9 mouse cellular contexts compared by ENCODE assay signal in genomic region chr13:94306968-94307289, GRCm38 (mm10). TPM values are rescaled to one million over a fixed set of nuclear protein-coding genes. Genes with fewer than 3 reads are reported as not detected.
DNase-seq lines count a peak whose midpoint lies in the region; ATAC-seq and TF ChIP-seq lines count a peak whose summit lies in the region.
"Had no signal": no experiment of that assay in that cellular context is flagged by ENCODE, and none has a peak within 500 bp of the region (broad histone marks: within the 10 kb centered on the region; RNA-seq: fewer than 3 reads in every experiment).

No protein-coding gene starts in this region.

- H3K9ac ChIP-seq in forebrain, embryonic 13.5 days = 0 out of 2 replicates have a peak overlapping the region, but pooled peaks have one; percentile 37
- H3K9ac ChIP-seq in limb, embryonic 12.5 days (replicated peaks) = peak overlapping the region; percentile 44
- H3K9ac ChIP-seq in neural tube, embryonic 13.5 days = peak overlapping the region; percentile 44

- peak overlapping the region; percentile 50 for H3K4me2 ChIP-seq in forebrain, embryonic 13.5 days
- H3K4me2 ChIP-seq in limb, embryonic 12.5 days = peak overlapping the region; percentile 55
- peak overlapping the region; percentile 54 for H3K4me2 ChIP-seq in neural tube, embryonic 13.5 days

- H3K4me3 ChIP-seq in layer of hippocampus, adult 2 months = peak overlapping the region; percentile 31; the same call in 1 of the 2 replicates
- peak overlapping the region; percentile 10; the same call in 1 of the 2 replicates for H3K4me3 ChIP-seq in forebrain, embryonic 13.5 days
- H3K4me3 ChIP-seq in limb, embryonic 12.5 days (replicated peaks) = peak overlapping the region; percentile 25
- peak overlapping the region; percentile 20 for H3K4me3 ChIP-seq in neural tube, embryonic 13.5 days
- H3K4me3 ChIP-seq in thymus, adult 2 months (ENCODE audit: control insufficient read depth, insufficient read depth, low read length) = no peak overlapping the region

- WGBS in forebrain, embryonic 13.5 days = 24% methylated on average over 5 of the region's 5 CpGs
- WGBS in limb, embryonic 12.5 days = 19% methylated on average over 5 of the region's 5 CpGs
- 22% methylated on average over 5 of the region's 5 CpGs for WGBS in neural tube, embryonic 13.5 days
- WGBS in thymus, adult 2 months = 42% methylated on average over 5 of the region's 5 CpGs

- DNase-seq in layer of hippocampus, adult 2 months (ENCODE audit: low spot score in 2 of 2) = no peak
- no peak for DNase-seq in layer of hippocampus, adult 9-10 months (ENCODE audit: low spot score)
- DNase-seq in retina, embryonic 14.5 days (ENCODE audit: low spot score) = no peak
- DNase-seq in thymus, adult 2 months = no peak
- DNase-seq in right cerebral cortex, postnatal 36 days (ENCODE audit: low spot score in 2 of 2) = no peak

- H3K4me1 ChIP-seq in forebrain, embryonic 13.5 days = peaks cover 12% of the 10 kb centered on the region
- peaks cover 10% of the 10 kb centered on the region for H3K4me1 ChIP-seq in limb, embryonic 12.5 days (replicated peaks)
- peaks cover 21% of the 10 kb centered on the region for H3K4me1 ChIP-seq in neural tube, embryonic 13.5 days (replicated peaks)
- H3K4me1 ChIP-seq in thymus, adult 2 months (replicated peaks; ENCODE audit: control insufficient read depth, insufficient read depth, low read length) = no peaks in the 10 kb centered on the region

- no peaks in the 10 kb centered on the region for H3K9me3 ChIP-seq in forebrain, embryonic 13.5 days (replicated peaks)
- no peaks in the 10 kb centered on the region for H3K9me3 ChIP-seq in limb, embryonic 12.5 days
- no peaks in the 10 kb centered on the region for H3K9me3 ChIP-seq in neural tube, embryonic 13.5 days

- H3K36me3 ChIP-seq in forebrain, embryonic 13.5 days (ENCODE audit: poor library complexity, severe bottlenecking) = no peaks in the 10 kb centered on the region
- H3K36me3 ChIP-seq in limb, embryonic 12.5 days = no peaks in the 10 kb centered on the region
- H3K36me3 ChIP-seq in neural tube, embryonic 13.5 days = no peaks in the 10 kb centered on the region
- no peaks in the 10 kb centered on the region for H3K36me3 ChIP-seq in thymus, adult 2 months (ENCODE audit: control insufficient read depth, insufficient read depth, low read length)

- no peak for TF ChIP-seq POLR2A in thymus, adult 2 months (IDR thresholded peaks at IDR 0.05; ENCODE audit: control insufficient read depth, extremely low read depth, insufficient read depth, low read length, poor library complexity)

- ATAC-seq in forebrain, embryonic 13.5 days = no peak
- no peak for ATAC-seq in limb, embryonic 12.5 days (ENCODE audit: insufficient number of reproducible peaks, insufficient read depth, low FRiP score, low TSS enrichment, low read depth)
- peak; percentile 49 for ATAC-seq in neural tube, embryonic 13.5 days (ENCODE audit: low read depth)

- H3K27ac ChIP-seq in layer of hippocampus, adult 2 months = no peak overlapping the region; the same call in 1 of the 2 replicates
- peak overlapping the region; percentile 72 for H3K27ac ChIP-seq in forebrain, embryonic 13.5 days
- H3K27ac ChIP-seq in limb, embryonic 12.5 days = 0 out of 2 replicates have a peak overlapping the region, but pooled peaks have one; percentile 29
- peak overlapping the region; percentile 75 for H3K27ac ChIP-seq in neural tube, embryonic 13.5 days (replicated peaks)
- H3K27ac ChIP-seq in thymus, adult 2 months (ENCODE audit: control insufficient read depth, insufficient read depth, low read length) = no peak overlapping the region

- no peak for TF ChIP-seq CTCF in layer of hippocampus, adult 2 months (conservative IDR thresholded peaks at IDR 0.05)
- no peak for TF ChIP-seq CTCF in thymus, adult 2 months (IDR thresholded peaks at IDR 0.05; ENCODE audit: borderline replicate concordance, control insufficient read depth, extremely low read depth, insufficient read depth, low read length, poor library complexity)

- H3K27me3 ChIP-seq in forebrain, embryonic 13.5 days = no peaks in the 10 kb centered on the region; the same call in 1 of the 2 replicates
- no peaks in the 10 kb centered on the region for H3K27me3 ChIP-seq in limb, embryonic 12.5 days
- H3K27me3 ChIP-seq in neural tube, embryonic 13.5 days = no peaks in the 10 kb centered on the region
- no peaks in the 10 kb centered on the region for H3K27me3 ChIP-seq in thymus, adult 2 months (ENCODE audit: control insufficient read depth, insufficient read depth, low read length)

RNA-seq across cellular contexts. Expression of gene Scamp1, which starts 21.3 kb away (rescaled TPM):
- 100 to 1,000 TPM; 168 TPM for total RNA-seq in layer of hippocampus, adult 2 months (2021)
- 65.2 and 75.6 TPM in 2 replicates for polyA plus RNA-seq in forebrain, embryonic 13.5 days (2015; fragmentation: Nextera tagmentation; extraction: Ambion mirVana)
- 35.0 and 35.3 TPM in 2 replicates for polyA plus RNA-seq in limb, embryonic 12.5 days (2016; fragmentation: Nextera tagmentation; extraction: Ambion mirVana)
- 111 and 130 TPM in 2 replicates for polyA plus RNA-seq in neural tube, embryonic 13.5 days (2015; fragmentation: Nextera tagmentation; extraction: Ambion mirVana)
- 4.9 and 5.0 TPM in 2 replicates for polyA plus RNA-seq in thymus, adult 2 months (2012; rRNA removed)
- total RNA-seq: MEL had no signal

RNA-seq across cellular contexts. Expression of gene Ap3b1, which starts 51.8 kb away (rescaled TPM):
- 10 to 100 TPM; 58.5 to 58.9 TPM for total RNA-seq in layer of hippocampus, adult 2 months (2021)
- polyA plus RNA-seq in forebrain, embryonic 13.5 days (2015; fragmentation: Nextera tagmentation; extraction: Ambion mirVana) = 29.9 and 32.5 TPM in 2 replicates
- 44.2 and 44.7 TPM in 2 replicates for polyA plus RNA-seq in limb, embryonic 12.5 days (2016; fragmentation: Nextera tagmentation; extraction: Ambion mirVana)
- 29.4 and 37.0 TPM in 2 replicates for polyA plus RNA-seq in neural tube, embryonic 13.5 days (2015; fragmentation: Nextera tagmentation; extraction: Ambion mirVana)
- polyA plus RNA-seq in thymus, adult 2 months (2012; rRNA removed) = 36.5 and 39.4 TPM in 2 replicates

Comparison
In these comparisons a context has a peak if more than half of its experiments do, and no peak if none do; other contexts are left out.
1. H3K27ac ChIP-seq: peak in forebrain, embryonic 13.5 days (single experiment), limb, embryonic 12.5 days (single experiment) and neural tube, embryonic 13.5 days (single experiment); none in layer of hippocampus, adult 2 months (single experiment) and thymus, adult 2 months (single experiment).
2. Peak in every context shown above with its lines, with median percentiles within 50 percentile points of each other: H3K4me2 ChIP-seq and H3K9ac ChIP-seq.